Mouse (Mus musculus) hindbrain, embryonic 13.5 days (tissue): ENCODE measurements at regions not wholly inside any gene's neighbourhood (a gene's known extent, or its start where the extent isn't known, plus 50 kb on each side); places are given as distances from the start of the nearest gene placed in this dataset.
A peak's percentile ranks its signal among the peaks of the same experiment; 100 is the strongest.
"Not testable (repeated sequence)": the region's sequence is repeated elsewhere in the genome, so short reads cannot be mapped to it uniquely, and the experiment has no call there.

Source experiments
- ATAC-seq: fragments of 200-750 bp; cut with Nextera tagmentation; 2 replicates; pipeline ENCODE4 v1.8.0; 2017; ENCODE audit warnings: moderate TSS enrichment; ENCODE audit not compliant: low FRiP score
- H3K27ac ChIP-seq: fragments of 300-500 bp; sonication (generic); 2 replicates; pipeline ENCODE4 v1.5.1; 2015; ENCODE audit warnings: inconsistent platforms, mild to moderate bottlenecking, moderate library complexity
- H3K27me3 ChIP-seq: fragments of 300-500 bp; sonication (generic); 2 replicates; pipeline ENCODE4 v1.6.1; 2015; ENCODE audit warnings: mild to moderate bottlenecking, inconsistent platforms
- H3K36me3 ChIP-seq: fragments of 300-500 bp; sonication (generic); 2 replicates; pipeline ENCODE4 v1.6.1; 2015; ENCODE audit warnings: mild to moderate bottlenecking, inconsistent platforms
- H3K4me1 ChIP-seq: fragments of 300-500 bp; sonication (generic); replicated peaks from 2 replicates; pipeline ENCODE4 v1.6.1; 2015; ENCODE audit warnings: inconsistent platforms
- H3K4me2 ChIP-seq: fragments of 300-500 bp; sonication (generic); 2 replicates; pipeline ENCODE4 v1.6.1; 2015; ENCODE audit warnings: inconsistent platforms, mild to moderate bottlenecking, moderate library complexity
- H3K4me3 ChIP-seq: fragments of 300-500 bp; sonication (generic); 2 replicates; pipeline ENCODE4 v1.5.1; 2015; ENCODE audit warnings: mild to moderate bottlenecking, inconsistent platforms
- H3K9ac ChIP-seq: fragments of 300-500 bp; sonication (generic); 2 replicates; pipeline ENCODE4 v1.6.1; 2015; ENCODE audit warnings: mild to moderate bottlenecking, inconsistent platforms
- H3K9me3 ChIP-seq: fragments of 300-500 bp; sonication (generic); 2 replicates; pipeline ENCODE4 v1.6.1; 2016; ENCODE audit warnings: inconsistent platforms
- WGBS: fragments of 180-500 bp; shearing (Covaris S2); methylation state at CpG from one replicate; pipeline ENCODE4 v1.1.7; 2015; 5-methylcytosine and 5-hydroxymethylcytosine counted together

DNA sequence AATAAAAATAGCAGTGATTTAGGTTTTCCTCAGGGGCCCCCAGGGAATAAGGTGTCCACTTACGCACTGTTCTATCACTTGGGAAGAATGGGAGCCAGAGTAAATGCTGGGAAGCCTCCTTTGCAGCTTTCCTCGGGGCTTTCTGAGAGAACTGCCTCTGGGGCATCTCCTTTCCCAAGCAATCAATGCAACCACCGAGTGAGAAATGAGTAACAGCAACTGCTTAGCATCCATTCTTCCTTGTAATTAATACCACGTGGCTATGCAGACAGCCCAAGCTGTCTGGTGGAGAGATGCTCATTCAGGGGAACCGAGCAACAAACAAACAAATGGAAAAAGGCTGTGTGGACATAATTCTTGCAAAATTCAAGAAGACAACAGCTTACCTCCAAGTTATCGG lies 117.9 kb upstream of the Camk1g start:
- no peaks in the 10 kb centered on the region for H3K36me3 ChIP-seq
- no peaks in the 10 kb centered on the region for H3K27me3 ChIP-seq
- peak overlapping the region; percentile 66 for H3K27ac ChIP-seq
- no peaks in the 10 kb centered on the region for H3K9me3 ChIP-seq
- WGBS: 38% methylated on average over 6 of the region's 6 CpGs
- no peak overlapping the region for H3K4me2 ChIP-seq
- peaks cover 46% of the 10 kb centered on the region for H3K4me1 ChIP-seq
- H3K9ac ChIP-seq: no peak overlapping the region
- H3K4me3 ChIP-seq: no peak overlapping the region
- no peak for ATAC-seq

DNA sequence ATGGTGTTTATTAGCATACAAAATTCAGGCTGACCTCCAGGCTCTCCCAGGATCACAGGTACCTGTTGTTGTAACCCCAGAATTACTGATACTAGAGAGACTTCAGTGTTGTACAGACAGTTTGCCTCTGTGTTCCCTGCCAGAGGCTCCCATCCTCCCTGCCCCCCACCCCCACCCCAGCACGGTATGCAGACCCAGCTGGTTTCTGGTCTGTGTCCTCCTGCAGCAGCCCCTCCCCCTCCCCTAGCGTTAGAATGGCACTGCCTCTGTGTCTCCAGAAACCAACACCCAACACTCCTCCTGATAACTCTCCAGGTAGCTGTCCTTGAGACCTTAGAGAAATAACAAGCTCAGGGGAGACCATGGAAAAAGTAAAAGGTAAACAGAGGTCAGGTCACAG lies 116.6 kb upstream of the Camk1g start:
- not testable (repeated sequence) for ATAC-seq, H3K4me3 ChIP-seq, H3K27me3 ChIP-seq, H3K36me3 ChIP-seq, H3K9ac ChIP-seq, H3K4me2 ChIP-seq, H3K9me3 ChIP-seq, H3K27ac ChIP-seq
- H3K4me1 ChIP-seq: peaks cover 49% of the 10 kb centered on the region
- WGBS: 0% methylated on average over 2 of the region's 2 CpGs

DNA sequence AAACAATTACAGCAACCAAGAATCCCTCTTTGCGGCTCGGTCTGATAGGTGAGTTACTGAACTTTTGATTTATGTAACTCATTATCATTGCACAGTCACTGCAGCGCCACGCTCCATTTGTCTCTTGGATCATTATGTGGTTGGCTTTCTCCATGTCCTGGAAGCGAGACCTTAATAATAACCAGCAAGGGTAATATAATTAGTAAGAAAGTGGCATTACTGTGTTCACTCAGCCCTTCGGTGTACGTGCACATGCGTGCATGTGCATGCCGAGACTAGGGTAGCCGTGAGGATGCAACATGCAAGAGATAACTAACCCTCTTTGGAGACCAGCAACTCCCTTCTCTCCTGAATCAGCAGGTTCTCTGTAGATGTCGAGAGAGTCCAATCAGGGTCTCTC lies 114.9 kb upstream of the Camk1g start:
- no peak overlapping the region for H3K9ac ChIP-seq
- H3K27ac ChIP-seq: peak overlapping the region; percentile 60
- peaks cover 49% of the 10 kb centered on the region for H3K4me1 ChIP-seq
- no peak overlapping the region for H3K4me2 ChIP-seq
- no peaks in the 10 kb centered on the region for H3K9me3 ChIP-seq
- peak; percentile 50; the same call in 1 of the 2 replicates for ATAC-seq
- H3K4me3 ChIP-seq: no peak overlapping the region
- H3K36me3 ChIP-seq: no peaks in the 10 kb centered on the region
- no peaks in the 10 kb centered on the region for H3K27me3 ChIP-seq
- 57% methylated on average over 11 of the region's 11 CpGs for WGBS

DNA sequence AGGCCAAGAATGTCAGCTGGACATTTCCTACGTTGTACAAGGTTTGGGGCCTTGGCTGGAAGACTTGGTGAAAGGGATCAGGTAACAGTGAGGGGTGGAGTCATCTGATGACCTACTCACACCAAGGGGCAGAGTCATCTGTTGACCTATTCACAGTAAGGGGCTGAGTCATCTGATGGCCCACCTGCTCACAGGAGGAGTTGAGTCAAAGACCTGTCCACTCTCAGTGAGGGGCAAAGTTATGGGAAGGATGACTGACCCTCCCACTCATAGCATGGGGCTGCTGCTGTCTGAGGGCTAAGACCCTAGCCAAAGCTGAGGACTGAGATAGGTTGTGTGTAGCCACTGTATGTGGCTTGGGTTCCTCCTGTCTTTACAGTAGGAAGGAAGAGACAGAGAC lies 107.2 kb upstream of the Camk1g start:
- H3K27me3 ChIP-seq: no peaks in the 10 kb centered on the region
- H3K4me3 ChIP-seq: no peak overlapping the region
- no peak overlapping the region for H3K4me2 ChIP-seq
- no peak overlapping the region for H3K9ac ChIP-seq
- H3K36me3 ChIP-seq: no peaks in the 10 kb centered on the region
- no peaks in the 10 kb centered on the region for H3K9me3 ChIP-seq
- 54% methylated on average over 1 of the region's 1 CpGs for WGBS
- no peak overlapping the region for H3K27ac ChIP-seq
- H3K4me1 ChIP-seq: no peaks in the 10 kb centered on the region
- ATAC-seq: no peak

DNA sequence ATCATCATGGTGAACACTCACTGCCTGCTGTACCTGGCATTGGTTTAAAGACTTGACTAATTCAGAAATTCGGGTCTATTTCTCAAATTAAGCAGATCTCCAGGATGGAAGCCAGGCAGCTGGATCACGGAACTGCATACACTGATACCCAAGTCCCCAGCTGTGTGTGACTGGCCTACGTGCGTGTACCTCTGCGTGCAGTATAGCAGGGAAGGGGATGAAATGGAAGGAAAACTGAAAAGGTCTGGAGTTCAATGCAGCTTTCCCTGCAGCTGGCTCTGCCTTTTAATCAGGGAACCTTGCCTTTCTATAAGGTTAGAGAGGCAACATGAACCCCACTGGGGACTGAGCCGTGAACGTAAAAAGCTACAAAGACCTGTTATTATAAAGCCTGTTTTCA lies 106.7 kb upstream of the Camk1g start:
- no peak overlapping the region for H3K4me2 ChIP-seq
- H3K4me1 ChIP-seq: no peaks in the 10 kb centered on the region
- 85% methylated on average over 7 of the region's 7 CpGs for WGBS
- ATAC-seq: no peak
- H3K27ac ChIP-seq: no peak overlapping the region
- no peak overlapping the region for H3K4me3 ChIP-seq
- no peaks in the 10 kb centered on the region for H3K9me3 ChIP-seq
- H3K36me3 ChIP-seq: no peaks in the 10 kb centered on the region
- H3K9ac ChIP-seq: no peak overlapping the region
- H3K27me3 ChIP-seq: no peaks in the 10 kb centered on the region

DNA sequence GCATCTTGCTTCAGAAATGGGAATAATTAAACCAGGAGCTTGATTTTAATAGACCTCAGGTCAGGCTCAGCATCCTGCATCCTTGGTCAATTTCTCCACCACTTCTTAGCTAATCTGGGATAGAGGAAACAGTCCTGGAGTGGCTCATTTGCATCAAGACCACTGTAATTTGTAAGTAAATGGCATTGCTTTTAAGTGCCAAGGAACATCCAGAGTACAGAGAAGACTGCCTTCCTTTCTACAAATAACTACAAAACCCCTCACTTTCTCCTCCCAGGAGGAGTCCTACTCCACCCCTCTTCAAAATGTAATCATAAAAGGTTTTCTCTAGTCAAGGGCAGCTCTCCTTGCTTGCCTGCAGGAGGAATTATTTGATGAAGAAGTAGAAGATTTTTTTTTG lies 96.2 kb upstream of the Camk1g start:
- Histone ChIP-seq H3K4me2 (no peak overlapping the region), H3K9me3 (0 out of 2 replicates have a peak, but pooled peaks cover 3% of the 10 kb centered on the region), H3K27ac (no peak overlapping the region), H3K27me3 (no peaks in the 10 kb centered on the region), H3K36me3 (no peaks in the 10 kb centered on the region), H3K9ac (no peak overlapping the region), H3K4me1 (no peaks in the 10 kb centered on the region), H3K4me3 (no peak overlapping the region)
- ATAC-seq: no peak

DNA sequence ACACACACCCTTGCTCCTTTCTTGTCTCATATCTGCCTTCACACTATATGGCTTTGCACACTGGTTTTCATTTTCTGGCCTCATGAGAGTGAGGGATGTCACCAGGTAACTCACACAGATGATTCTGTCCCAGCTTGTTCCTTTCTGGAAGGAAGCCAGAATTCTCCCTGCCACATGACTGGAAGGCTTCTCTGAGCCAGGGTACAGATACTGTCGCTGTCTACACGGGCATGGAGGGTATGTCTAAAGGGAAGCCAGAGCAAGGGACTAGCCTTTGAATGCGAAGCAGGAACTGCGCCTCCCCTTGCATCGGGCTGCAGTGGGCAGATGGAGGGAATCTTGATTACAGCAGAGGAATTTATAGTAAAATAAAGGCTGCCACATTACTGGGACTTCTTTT lies 89.6 kb upstream of the Camk1g start:
- no peaks in the 10 kb centered on the region for H3K27me3 ChIP-seq
- no peak overlapping the region for H3K27ac ChIP-seq
- no peaks in the 10 kb centered on the region for H3K9me3 ChIP-seq
- H3K4me1 ChIP-seq: peaks cover 7% of the 10 kb centered on the region
- no peak overlapping the region for H3K4me3 ChIP-seq
- no peak overlapping the region for H3K4me2 ChIP-seq
- 68% methylated on average over 5 of the region's 5 CpGs for WGBS
- no peak overlapping the region for H3K9ac ChIP-seq
- ATAC-seq: no peak
- no peaks in the 10 kb centered on the region for H3K36me3 ChIP-seq

DNA sequence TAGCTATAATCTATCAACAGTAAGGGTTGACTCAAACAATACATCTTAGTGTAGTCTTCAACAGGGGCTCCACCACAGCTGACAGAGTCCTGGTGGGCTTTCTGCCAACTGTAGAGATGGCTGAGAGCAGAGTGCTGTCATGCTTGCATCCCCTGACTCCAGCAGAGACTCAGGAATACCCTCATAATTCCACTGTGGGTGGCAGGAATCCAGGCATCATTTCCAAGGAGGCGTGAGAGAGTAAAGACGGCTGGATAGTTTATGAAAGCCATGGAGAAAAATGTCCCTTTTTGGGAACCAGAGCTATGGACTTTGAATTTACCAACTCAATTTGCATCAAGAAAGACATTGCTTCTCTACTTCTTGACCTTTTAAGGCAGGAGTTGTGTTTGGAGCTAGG lies 87.8 kb upstream of the Camk1g start:
- peaks cover 7% of the 10 kb centered on the region for H3K4me1 ChIP-seq
- no peaks in the 10 kb centered on the region for H3K36me3 ChIP-seq
- WGBS: 90% methylated on average over 2 of the region's 2 CpGs
- H3K4me2 ChIP-seq: no peak overlapping the region
- H3K9ac ChIP-seq: no peak overlapping the region
- H3K27me3 ChIP-seq: no peaks in the 10 kb centered on the region
- no peak overlapping the region for H3K27ac ChIP-seq
- H3K9me3 ChIP-seq: no peaks in the 10 kb centered on the region
- ATAC-seq: no peak
- no peak overlapping the region for H3K4me3 ChIP-seq

DNA sequence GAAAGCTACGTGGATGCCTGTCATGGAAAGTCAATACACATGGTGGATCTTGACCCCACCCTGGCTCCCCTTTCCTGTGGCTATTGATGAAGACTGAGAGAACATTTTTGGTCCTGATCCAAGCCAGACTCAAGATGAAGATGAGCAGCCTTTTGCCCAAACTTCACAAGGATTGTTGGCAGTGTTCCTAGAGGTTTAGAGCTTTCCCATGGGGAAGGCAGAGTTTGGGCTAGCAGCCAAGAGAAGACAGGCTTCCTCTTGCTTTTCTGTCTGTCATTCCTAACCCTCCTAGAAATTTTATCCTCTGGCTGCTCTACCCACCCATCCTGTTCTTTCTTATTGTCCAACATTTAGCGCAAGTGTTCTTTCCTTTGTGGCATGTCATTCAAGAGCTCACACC lies 83.6 kb upstream of the Camk1g start:
- Histone ChIP-seq H3K36me3 (no peaks in the 10 kb centered on the region), H3K4me2 (no peak overlapping the region), H3K9me3 (no peaks in the 10 kb centered on the region), H3K27me3 (no peaks in the 10 kb centered on the region), H3K9ac (no peak overlapping the region), H3K4me3 (no peak overlapping the region), H3K4me1 (peaks cover 21% of the 10 kb centered on the region), H3K27ac (no peak overlapping the region)
- no peak for ATAC-seq
- WGBS: 81% methylated on average over 2 of the region's 2 CpGs

DNA sequence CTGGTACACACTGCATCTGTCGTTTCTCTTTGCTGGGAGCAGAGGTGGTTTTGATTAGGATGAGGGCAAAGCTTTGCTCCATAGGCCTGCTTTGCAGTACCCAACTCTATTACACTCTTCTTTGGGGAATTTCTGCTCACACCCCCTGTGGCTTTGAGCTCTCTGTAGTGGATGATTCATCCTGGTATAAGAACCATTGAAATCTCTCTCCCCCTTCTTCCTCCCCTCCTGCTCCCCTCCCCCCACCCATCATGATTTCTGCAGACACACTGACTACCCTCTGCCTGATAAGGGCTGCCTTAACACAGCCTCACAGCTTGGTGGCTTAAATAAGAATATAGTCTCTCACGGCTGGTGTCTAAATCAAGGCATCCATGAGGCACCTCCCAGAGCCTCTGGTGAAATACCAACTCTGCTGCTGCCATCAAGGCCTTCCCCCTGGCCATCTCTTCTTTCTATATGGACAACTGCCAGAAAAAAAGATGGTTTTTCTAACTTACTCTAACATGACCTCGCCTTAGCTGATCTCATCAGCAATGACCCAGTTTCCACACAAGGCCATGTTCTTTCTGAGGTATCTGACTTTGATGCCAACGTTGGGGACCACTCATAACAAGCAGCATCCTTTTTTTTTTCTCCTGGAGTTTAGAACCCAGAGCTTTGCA lies 81.5 kb upstream of the Camk1g start:
- ATAC-seq: no peak
- no peak overlapping the region for H3K9ac ChIP-seq

DNA sequence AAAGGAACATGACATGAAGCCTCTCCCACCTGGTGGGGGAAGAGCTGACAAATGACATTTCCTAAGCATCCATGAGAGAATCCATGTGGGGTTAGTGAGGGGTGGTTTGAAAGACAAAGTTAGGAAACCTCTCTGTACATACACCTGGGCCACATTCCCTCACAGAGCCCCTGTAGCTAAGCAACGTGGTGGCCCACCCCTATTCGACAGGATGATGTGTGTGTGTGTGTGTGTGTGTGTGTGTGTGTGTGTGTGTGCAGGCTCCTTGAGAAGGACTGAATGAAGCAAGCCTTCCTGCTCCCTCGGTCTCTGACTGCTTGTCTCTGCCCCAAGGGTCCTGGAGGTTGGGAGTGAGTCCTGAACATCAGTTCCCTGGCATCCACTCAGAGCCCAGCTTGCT lies 80.7 kb upstream of the Camk1g start:
- H3K9ac ChIP-seq: peak overlapping the region; percentile 20; the same call in 1 of the 2 replicates
- no peaks in the 10 kb centered on the region for H3K9me3 ChIP-seq
- H3K27ac ChIP-seq: 0 out of 2 replicates have a peak overlapping the region, but pooled peaks have one; percentile 86
- 0 out of 2 replicates have a peak, but pooled peaks cover 9% of the 10 kb centered on the region for H3K27me3 ChIP-seq
- WGBS: 35% methylated on average over 3 of the region's 3 CpGs
- no peak for ATAC-seq
- no peaks in the 10 kb centered on the region for H3K36me3 ChIP-seq
- H3K4me1 ChIP-seq: peaks cover 21% of the 10 kb centered on the region
- no peak overlapping the region for H3K4me3 ChIP-seq
- H3K4me2 ChIP-seq: no peak overlapping the region

More for the DNA sequence above, 81.5 kb upstream of the Camk1g start:
- no peak overlapping the region for H3K27ac ChIP-seq
- no peaks in the 10 kb centered on the region for H3K36me3 ChIP-seq
- H3K27me3 ChIP-seq: 0 out of 2 replicates have a peak, but pooled peaks cover 7% of the 10 kb centered on the region
- 64% methylated on average over 4 of the region's 4 CpGs for WGBS
- no peak overlapping the region for H3K4me3 ChIP-seq
- peaks cover 21% of the 10 kb centered on the region for H3K4me1 ChIP-seq
- no peaks in the 10 kb centered on the region for H3K9me3 ChIP-seq
- no peak overlapping the region for H3K4me2 ChIP-seq

DNA sequence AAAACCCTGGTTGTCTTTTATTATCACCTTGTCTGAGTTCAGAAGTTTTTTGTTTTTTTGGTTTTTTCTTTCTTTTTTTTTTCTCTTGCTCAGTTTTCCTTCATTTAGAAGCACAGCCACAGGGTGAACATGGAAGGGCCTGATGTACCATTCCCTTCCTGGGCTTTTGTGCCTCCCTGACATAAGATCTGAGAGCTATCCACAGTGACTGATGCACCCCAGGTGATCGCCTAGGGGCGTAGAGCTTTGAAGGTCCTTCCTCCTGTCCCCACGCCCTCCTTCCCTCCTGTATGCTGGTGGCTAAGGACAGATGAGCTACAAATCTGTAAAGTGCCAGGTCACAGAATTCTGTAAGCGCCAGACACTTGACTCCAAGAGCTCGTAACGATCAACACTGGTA lies 80.1 kb upstream of the Camk1g start:
- H3K27ac ChIP-seq: peak overlapping the region; percentile 86
- peak overlapping the region; percentile 20; the same call in 1 of the 2 replicates for H3K9ac ChIP-seq
- peaks cover 21% of the 10 kb centered on the region for H3K4me1 ChIP-seq
- no peak for ATAC-seq
- H3K36me3 ChIP-seq: no peaks in the 10 kb centered on the region
- H3K9me3 ChIP-seq: no peaks in the 10 kb centered on the region
- 56% methylated on average over 6 of the region's 6 CpGs for WGBS
- no peak overlapping the region for H3K4me3 ChIP-seq
- H3K4me2 ChIP-seq: no peak overlapping the region
- H3K27me3 ChIP-seq: 0 out of 2 replicates have a peak, but pooled peaks cover 9% of the 10 kb centered on the region

DNA sequence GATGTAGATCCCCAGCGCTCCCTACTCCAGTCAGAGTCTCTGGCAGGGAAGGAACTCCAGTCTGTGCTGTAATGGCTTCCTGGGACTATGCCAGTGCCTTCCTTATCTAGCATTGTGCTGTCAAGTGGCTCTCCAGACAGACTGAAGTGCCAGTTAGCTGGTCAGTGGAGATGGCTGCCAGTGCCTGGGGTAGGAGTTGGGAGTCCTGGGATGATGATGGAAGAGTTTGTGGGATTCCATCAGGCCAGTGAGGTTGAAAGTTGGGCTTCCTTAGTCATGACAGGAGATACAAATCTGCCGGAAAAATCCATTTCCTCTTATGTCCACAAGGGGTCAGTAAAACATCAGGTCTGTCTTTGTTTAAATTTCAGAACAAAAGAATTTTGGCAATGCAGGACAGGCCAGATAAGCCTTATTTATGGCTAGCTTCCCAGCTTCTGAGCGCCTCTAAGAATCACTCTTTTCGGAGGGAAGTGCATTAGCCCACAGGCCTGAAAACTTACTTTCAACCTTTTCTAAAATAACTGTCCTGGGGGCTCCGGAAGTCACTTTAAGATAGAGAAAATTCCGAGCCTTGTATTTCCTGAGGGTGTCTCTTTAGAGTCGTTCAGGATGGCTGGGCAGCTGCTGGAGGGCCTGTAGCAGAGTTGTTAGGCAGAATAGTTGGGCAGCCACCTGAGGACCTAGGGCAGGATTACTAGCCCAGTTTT lies 79.5 kb upstream of the Camk1g start:
- Histone ChIP-seq H3K9ac (peak overlapping the region; percentile 57; the same call in 1 of the 2 replicates), H3K4me1 (peaks cover 21% of the 10 kb centered on the region), H3K36me3 (no peaks in the 10 kb centered on the region), H3K9me3 (no peaks in the 10 kb centered on the region), H3K4me3 (no peak overlapping the region), H3K27ac (peak overlapping the region; percentile 86), H3K27me3 (0 out of 2 replicates have a peak, but pooled peaks cover 9% of the 10 kb centered on the region), H3K4me2 (no peak overlapping the region)
- 19% methylated on average over 7 of the region's 7 CpGs for WGBS
- ATAC-seq: peak; percentile 69
